In the genomic region with DNA sequence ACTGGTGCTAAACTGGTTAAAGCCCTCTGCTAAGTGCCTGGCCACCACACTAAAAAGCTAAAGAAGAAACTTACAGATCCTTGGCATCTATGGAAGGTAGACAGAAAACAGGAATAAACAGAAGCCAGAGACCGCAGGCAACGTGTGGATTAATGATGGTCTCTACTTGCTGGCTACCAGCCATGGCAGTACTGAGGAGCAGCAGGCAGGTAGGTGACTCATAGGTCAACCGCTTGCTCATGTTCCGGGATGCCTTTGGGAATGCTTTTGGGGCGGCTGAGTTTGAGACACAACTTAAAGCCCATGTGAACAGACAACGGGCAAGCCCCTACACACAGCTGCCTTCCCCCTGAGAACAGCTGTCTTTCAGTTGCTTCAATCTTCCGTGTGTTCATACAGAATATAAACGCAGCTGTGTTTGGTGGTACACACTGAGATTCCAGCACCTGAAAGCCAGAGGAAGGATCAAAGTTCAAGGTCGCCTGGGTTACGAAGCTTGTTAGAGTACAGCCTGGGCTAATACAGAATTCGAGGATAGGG, we compare ENCODE assay signal across 30 mouse cellular contexts. TPM values are rescaled to one million over a fixed set of nuclear protein-coding genes. Genes with fewer than 3 reads are reported as not detected.
DNase-seq lines count a peak whose midpoint lies in the region; ATAC-seq and TF ChIP-seq lines count a peak whose summit lies in the region.
"Had no signal": no experiment of that assay in that cellular context is flagged by ENCODE, and none has a peak within 500 bp of the region (broad histone marks: within the 10 kb centered on the region; RNA-seq: fewer than 3 reads in every experiment).

No protein-coding gene starts in this region.

- no peaks in the 10 kb centered on the region for H3K79me2 ChIP-seq in myocyte (ENCODE audit: control insufficient read depth, insufficient read depth)

- no peaks in the 10 kb centered on the region for H3K9me3 ChIP-seq in lung, postnatal 0 days (ENCODE audit: low read length)
- H3K9me3 ChIP-seq: limb, embryonic 12.5 days; liver, embryonic 12.5 days; midbrain, embryonic 10.5 days; neural tube, embryonic 12.5 days had no signal

- peak overlapping the region; percentile 26; the same call in 1 of the 2 replicates for H3K27ac ChIP-seq in lung, postnatal 0 days (ENCODE audit: low read length)
- H3K27ac ChIP-seq in brown adipose tissue, adult 24 weeks (replicated peaks; ENCODE audit: low read depth, low read length), result 0 out of 2 replicates have a peak overlapping the region, but pooled peaks have one; percentile 60
- H3K27ac ChIP-seq: limb, embryonic 12.5 days; liver, embryonic 12.5 days; macrophage; midbrain, embryonic 10.5 days; neural tube, embryonic 12.5 days had no signal

- TF ChIP-seq EP300 in lung, postnatal 0 days (IDR thresholded peaks at IDR 0.05), result no peak

- TF ChIP-seq CTCF in lung, postnatal 0 days (IDR thresholded peaks at IDR 0.05), result no peak

- no peak for TF ChIP-seq POLR2A in myocyte (IDR thresholded peaks at IDR 0.05; ENCODE audit: insufficient read length, low read depth)

- no peak overlapping the region for H3K4me3 ChIP-seq in lung, postnatal 0 days (ENCODE audit: low read depth, low read length)
- no peak overlapping the region for H3K4me3 ChIP-seq in brown adipose tissue, adult 24 weeks (ENCODE audit: insufficient read depth, low read depth, low read length)
- H3K4me3 ChIP-seq in myocyte, result no peak overlapping the region
- H3K4me3 ChIP-seq: erythroblast, embryonic 14.5 days; limb, embryonic 12.5 days; liver, embryonic 12.5 days; midbrain, embryonic 10.5 days; neural tube, embryonic 12.5 days had no signal

- 61% methylated on average over 11 of the region's 11 CpGs for WGBS in lung, postnatal 0 days

- H3K4me2 ChIP-seq in lung, postnatal 0 days (replicated peaks; ENCODE audit: low read depth, low read length), result no peak overlapping the region
- no peak overlapping the region for H3K4me2 ChIP-seq in myocyte (ENCODE audit: low read depth)
- H3K4me2 ChIP-seq: limb, embryonic 12.5 days; liver, embryonic 12.5 days; lung, embryonic 14.5 days; neural tube, embryonic 12.5 days had no signal

- no peak for ATAC-seq in lung, postnatal 0 days
- ATAC-seq: forebrain, embryonic 14.5 days; liver, embryonic 12.5 days had no signal

- DNase-seq in cerebellum, adult 11 months, result peak; percentile 23
- no peak for DNase-seq in cerebellum, adult 9-10 months
- no peak for DNase-seq in lung, postnatal 0 days (ENCODE audit: low spot score)
- no peak for DNase-seq in lung, postnatal 25 days (ENCODE audit: low spot score)
- no peak for DNase-seq in layer of hippocampus, adult 8-10 months (ENCODE audit: low spot score in 2 of 2)
- no peak for DNase-seq in layer of hippocampus, adult 11-12 months (ENCODE audit: low spot score)
- DNase-seq: B cell, adult 2 months; gastrocnemius, postnatal 25 days; kidney, adult 8-10 months; kidney, postnatal 14 days; lung, embryonic 14.5 days; right cerebral cortex, adult 18-20 months; thymus, postnatal 14 days had no signal

- no peak overlapping the region for H3K9ac ChIP-seq in lung, postnatal 0 days (replicated peaks; ENCODE audit: low read depth)
- H3K9ac ChIP-seq: limb, embryonic 12.5 days; liver, embryonic 12.5 days; lung, embryonic 14.5 days; neural tube, embryonic 12.5 days had no signal

- H3K36me3 ChIP-seq in lung, postnatal 0 days (ENCODE audit: insufficient read depth, low read length), result no peaks in the 10 kb centered on the region
- peaks cover 17% of the 10 kb centered on the region for H3K36me3 ChIP-seq in myocyte (ENCODE audit: control insufficient read depth, insufficient read depth)
- H3K36me3 ChIP-seq: liver, embryonic 12.5 days; midbrain, embryonic 10.5 days had no signal

- H3K27me3 ChIP-seq in lung, postnatal 0 days (replicated peaks; ENCODE audit: insufficient read depth, low read length), result no peaks in the 10 kb centered on the region
- no peaks in the 10 kb centered on the region for H3K27me3 ChIP-seq in myocyte (ENCODE audit: control insufficient read depth, insufficient read depth, insufficient read length)
- H3K27me3 ChIP-seq: limb, embryonic 12.5 days; liver, embryonic 12.5 days; neural tube, embryonic 12.5 days had no signal

- no peak overlapping the region for H3ac ChIP-seq in myocyte (ENCODE audit: control insufficient read depth, insufficient read length)

- H3K4me1 ChIP-seq in lung, postnatal 0 days (ENCODE audit: insufficient read depth, low read depth, low read length), result peaks cover 12% of the 10 kb centered on the region; the same call in 1 of the 2 replicates
- H3K4me1 ChIP-seq in brown adipose tissue, adult 24 weeks (ENCODE audit: control insufficient read depth, insufficient read depth, insufficient read length, low read length), result peaks cover 26% of the 10 kb centered on the region; the same call in 1 of the 2 replicates
- H3K4me1 ChIP-seq: liver, embryonic 12.5 days had no signal

TF ChIP-seq in myocyte, 11 proteins besides CTCF, POLR2A, EP300 and RAD21:
- TF ChIP-seq REST (IDR thresholded peaks at IDR 0.05; ENCODE audit: insufficient read depth, insufficient read length), result no peak
- TF ChIP-seq E2F4 (IDR thresholded peaks at IDR 0.05; ENCODE audit: insufficient read depth), result no peak
- peak in 2 of 3 experiments; percentile 64 to 69 for TF ChIP-seq MYOD1 (IDR thresholded peaks at IDR 0.05; ENCODE audit: control insufficient read depth in 1 of 3, insufficient read length in 2 of 3, low read depth in 2 of 3)
- TF ChIP-seq USF1 (IDR thresholded peaks at IDR 0.05; ENCODE audit: low read depth), result no peak
- peak in 1 of 3 experiments; percentile 59 for TF ChIP-seq MYOG (IDR thresholded peaks at IDR 0.05; ENCODE audit: control insufficient read depth in 1 of 3, insufficient read depth in 1 of 3, insufficient read length in 2 of 3, low read depth in 2 of 3)
- no peak for TF ChIP-seq TCF3 (IDR thresholded peaks at IDR 0.05; ENCODE audit: insufficient read length, low read depth)
- TF ChIP-seq CEBPB (IDR thresholded peaks at IDR 0.05; ENCODE audit: insufficient read depth, poor library complexity, severe bottlenecking), result no peak
- TF ChIP-seq TCF12 (IDR thresholded peaks at IDR 0.05; ENCODE audit: insufficient read depth, poor library complexity, severe bottlenecking), result peak; percentile 12
- TF ChIP-seq SRF (IDR thresholded peaks at IDR 0.05; ENCODE audit: control insufficient read depth, insufficient read length, low read depth), result no peak
- no peak for TF ChIP-seq MAX (IDR thresholded peaks at IDR 0.05; ENCODE audit: low read depth)
TF ChIP-seq in myocyte: peak in this region for 3.

RNA-seq across cellular contexts. Expression of gene Hip1, which starts 13.5 kb away (rescaled TPM):
- polyA plus RNA-seq in lung, postnatal 0 days (2015; fragmentation: Nextera tagmentation; extraction: Ambion mirVana), result 17.7 and 20.8 TPM in 2 replicates
- polyA plus RNA-seq in brown adipose tissue, adult 24 weeks (2012; ENCODE audit: insufficient read depth, insufficient read length, missing spikeins), result 7.9 and 8.6 TPM in 2 replicates
- polyA plus RNA-seq in myocyte (2012; fragmentation: generic; extraction: Trizol), result 65.2 TPM
- 10 to 100 TPM; 34.4 to 48.8 (median 44.9) TPM for total RNA-seq in layer of hippocampus, adult 8-10 months (2022)
- polyA plus RNA-seq: erythroblast, embryonic 14.5 days had no signal

RNA-seq across cellular contexts. Expression of gene Ccl26, which starts 32.0 kb away (rescaled TPM):
- polyA plus RNA-seq in lung, postnatal 0 days (2015; fragmentation: Nextera tagmentation; extraction: Ambion mirVana), result not detected in 2 replicates
- polyA plus RNA-seq in brown adipose tissue, adult 24 weeks (2012; ENCODE audit: insufficient read depth, insufficient read length, missing spikeins), result not detected in 2 replicates
- not detected for polyA plus RNA-seq in myocyte (2012; fragmentation: generic; extraction: Trizol)
- total RNA-seq in layer of hippocampus, adult 8-10 months (2022), result not detected
- total RNA-seq: common myeloid progenitor, adult 5-6 weeks; gastrocnemius, postnatal 25 days; hematopoietic stem cell, adult 5-6 weeks; layer of hippocampus, postnatal 10 days; monocyte, adult 5-6 weeks had no signal
- polyA plus RNA-seq: brain, embryonic 14.5 days; embryonic facial prominence, embryonic 11.5 days; erythroblast, embryonic 14.5 days; forebrain, embryonic 14.5 days; heart, embryonic 16.5 days; limb, embryonic 12.5 days; liver, embryonic 12.5 days; lung, embryonic 14.5 days; macrophage; midbrain, embryonic 10.5 days; neural tube, embryonic 12.5 days; testis, adult 2 months had no signal

RNA-seq across cellular contexts. Expression of gene Ccl24, which starts 41.5 kb away (rescaled TPM):
- 0.71 and 0.84 TPM in 2 replicates for polyA plus RNA-seq in lung, postnatal 0 days (2015; fragmentation: Nextera tagmentation; extraction: Ambion mirVana)
- polyA plus RNA-seq in brown adipose tissue, adult 24 weeks (2012; ENCODE audit: insufficient read depth, insufficient read length, missing spikeins), result 4.9 and 13.4 TPM in 2 replicates
- polyA plus RNA-seq in myocyte (2012; fragmentation: generic; extraction: Trizol), result not detected
- under 1 TPM in 1 of 4 experiments, not detected in 3; 0.61 TPM for total RNA-seq in layer of hippocampus, adult 8-10 months (2022)
- total RNA-seq: common myeloid progenitor, adult 5-6 weeks; hematopoietic stem cell, adult 5-6 weeks; layer of hippocampus, postnatal 10 days; monocyte, adult 5-6 weeks had no signal
